Mouse (Mus musculus): ENCODE measurements at regions not wholly inside any gene's neighbourhood (a gene's known extent, or its start where the extent isn't known, plus 50 kb on each side); places are given as distances from the start of the nearest gene placed in this dataset.

- DNase-seq, result no peak
These were observed 323.5 kb downstream of the Etaa1 start for GRCm38 (mm10) chr11:17630172-17630553.

GRCm38 (mm10) chr11:17637158-17637557, 316.5 kb downstream of the Etaa1 start:
- no peak for DNase-seq

- DNase-seq, result no peak
These were observed 313.8 kb downstream of the Etaa1 start for GRCm38 (mm10) chr11:17639922-17640321.

DNA sequence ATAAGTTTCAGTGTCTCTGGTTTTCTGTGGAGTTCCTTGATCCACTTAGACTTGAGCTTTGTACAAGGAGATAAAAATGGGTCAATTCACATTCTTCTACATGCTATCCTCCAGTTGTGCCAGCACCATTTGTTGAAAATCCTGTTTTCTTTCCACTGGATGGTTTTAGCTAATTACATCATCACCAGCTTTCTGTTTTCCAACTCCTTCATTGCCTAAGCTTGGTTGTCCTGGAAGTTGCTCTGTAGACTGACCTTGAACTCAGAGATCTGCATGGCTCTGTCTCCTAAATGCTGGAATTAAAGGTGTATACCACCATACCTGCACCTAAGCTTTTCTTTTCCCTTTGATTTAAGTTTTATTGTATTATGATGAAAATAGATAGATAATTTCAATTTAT, 306.2 kb downstream of the Etaa1 start:
- DNase-seq, result no peak

GRCm38 (mm10) chr11:17651389-17652156, 302.1 kb downstream of the Etaa1 start:
- DNase-seq, result no peak

DNA sequence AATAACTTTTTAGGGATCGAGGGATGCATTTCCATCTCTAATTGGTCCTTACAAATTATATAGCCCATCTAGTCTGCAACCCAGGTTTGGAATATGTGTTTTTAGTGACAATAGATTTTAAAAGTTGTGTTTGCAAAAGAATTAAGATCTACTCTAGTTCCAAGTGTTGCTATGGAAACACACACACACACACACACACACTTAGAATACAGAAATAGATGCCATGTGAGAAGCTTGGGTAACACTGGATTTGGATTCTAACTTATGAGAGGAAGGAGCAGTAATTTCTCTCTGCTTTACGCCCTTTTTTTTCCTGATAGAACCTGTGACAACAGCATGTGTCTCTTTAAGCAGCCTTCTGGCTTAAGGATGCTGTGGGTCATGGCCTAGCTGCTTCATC, 297.8 kb downstream of the Etaa1 start:
- no peak for DNase-seq

DNA sequence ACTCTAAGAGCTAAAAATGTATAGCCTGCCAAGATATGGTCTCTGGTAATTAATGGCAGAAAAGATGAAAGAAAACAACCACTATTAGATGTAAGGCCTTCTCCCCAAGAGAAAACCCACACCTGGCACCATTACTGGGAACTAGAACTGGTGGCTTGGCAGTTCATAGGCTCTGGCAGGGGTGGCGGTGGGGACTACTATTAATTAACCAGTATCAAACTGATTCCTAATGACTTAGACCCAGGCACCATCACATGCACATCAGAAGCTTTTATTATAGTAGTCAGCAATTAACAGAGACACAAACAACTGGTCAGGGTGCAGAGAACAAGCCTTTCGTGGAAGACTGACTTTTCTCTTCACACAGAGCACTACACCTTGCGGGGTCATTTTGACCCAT, 296.0 kb downstream of the Etaa1 start:
- no peak for DNase-seq

GRCm38 (mm10) chr11:17658289-17658688, 295.4 kb downstream of the Etaa1 start:
- DNase-seq, result no peak

DNA sequence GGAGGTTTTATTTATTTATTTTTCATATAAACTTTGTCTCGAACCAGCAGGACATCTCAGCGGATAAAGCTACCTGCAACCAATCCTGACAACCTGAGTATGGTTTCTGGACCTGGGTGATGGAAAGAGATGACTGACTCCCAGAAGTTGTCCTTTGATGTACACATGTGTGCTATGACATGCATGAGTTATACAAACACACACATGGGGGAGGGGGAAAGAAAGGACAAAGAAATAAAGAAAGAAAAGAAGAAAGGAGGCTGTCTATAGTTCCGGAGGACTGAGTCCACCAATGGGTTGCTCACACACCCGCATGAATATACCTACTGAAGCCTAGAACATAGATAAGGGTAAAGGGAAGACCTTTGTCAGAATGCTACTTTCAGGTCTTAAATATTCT, 295.0 kb downstream of the Etaa1 start:
- no peak for DNase-seq

DNA sequence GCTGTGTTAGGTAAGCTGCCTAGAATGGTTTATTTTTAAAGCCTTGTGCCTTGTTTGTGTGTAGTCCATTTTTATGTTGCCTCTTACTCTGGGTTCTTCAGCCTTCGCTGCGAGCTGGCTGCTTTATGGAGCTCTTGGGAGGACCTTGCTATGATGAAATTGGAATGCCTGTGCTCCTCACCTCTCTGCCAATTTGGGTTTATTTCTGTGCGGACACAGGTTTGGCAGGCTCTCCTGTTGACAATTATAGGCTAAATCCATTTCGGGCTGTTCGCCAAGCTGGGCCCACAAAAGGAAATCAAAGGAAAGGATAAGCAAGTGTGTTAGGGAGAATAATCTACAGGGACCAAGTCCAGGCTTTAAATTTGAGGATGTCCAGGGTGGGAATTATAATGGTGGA, 289.8 kb downstream of the Etaa1 start:
- DNase-seq, result peak; percentile 73

GRCm38 (mm10) chr11:17665624-17666552, 287.8 kb downstream of the Etaa1 start:
- no peak for DNase-seq

DNA sequence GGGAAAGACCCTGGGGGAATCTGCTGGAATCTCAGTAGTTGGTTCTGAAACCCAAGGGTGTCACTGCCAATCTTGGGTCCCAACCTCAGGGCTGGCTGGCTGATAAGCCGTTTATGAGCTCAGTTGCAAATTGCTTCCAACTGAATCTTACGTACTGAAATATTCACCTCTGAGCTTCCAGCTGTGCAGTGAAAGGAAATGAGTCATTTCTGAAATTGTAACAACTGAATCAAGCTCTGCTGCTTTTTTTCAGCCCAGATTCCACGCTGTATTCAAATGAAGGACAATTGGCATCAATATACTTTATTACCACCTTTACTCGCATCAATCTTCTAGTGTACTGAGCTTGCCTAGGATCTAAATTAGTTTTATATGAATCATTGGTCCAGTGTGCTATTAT, 272.7 kb downstream of the Etaa1 start:
- no peak for DNase-seq

GRCm38 (mm10) chr11:17685711-17686113, 268.0 kb downstream of the Etaa1 start:
- DNase-seq, result peak; percentile 72

DNA sequence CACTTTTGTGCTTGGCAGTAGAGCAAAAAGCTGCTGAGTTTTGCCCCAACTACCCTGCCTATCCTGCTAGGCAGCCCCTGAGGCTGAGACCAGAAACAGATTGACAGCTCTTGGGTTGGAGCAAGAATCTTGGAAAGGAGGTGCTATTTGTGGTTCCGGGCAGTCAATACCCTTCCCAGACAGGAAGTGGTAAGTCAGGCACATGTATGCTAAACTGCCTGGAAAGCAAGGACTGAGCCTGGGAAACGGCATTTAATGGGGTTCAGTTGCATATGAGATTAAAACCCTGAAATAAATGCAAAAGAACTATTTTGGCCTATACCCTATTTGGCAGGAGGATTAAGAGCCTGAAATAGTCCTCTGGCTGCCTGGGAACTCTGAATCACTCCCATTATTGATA, 266.9 kb downstream of the Etaa1 start:
- DNase-seq, result peak; percentile 8

GRCm38 (mm10) chr11:17694145-17694544, 259.5 kb downstream of the Etaa1 start:
- no peak for DNase-seq

DNA sequence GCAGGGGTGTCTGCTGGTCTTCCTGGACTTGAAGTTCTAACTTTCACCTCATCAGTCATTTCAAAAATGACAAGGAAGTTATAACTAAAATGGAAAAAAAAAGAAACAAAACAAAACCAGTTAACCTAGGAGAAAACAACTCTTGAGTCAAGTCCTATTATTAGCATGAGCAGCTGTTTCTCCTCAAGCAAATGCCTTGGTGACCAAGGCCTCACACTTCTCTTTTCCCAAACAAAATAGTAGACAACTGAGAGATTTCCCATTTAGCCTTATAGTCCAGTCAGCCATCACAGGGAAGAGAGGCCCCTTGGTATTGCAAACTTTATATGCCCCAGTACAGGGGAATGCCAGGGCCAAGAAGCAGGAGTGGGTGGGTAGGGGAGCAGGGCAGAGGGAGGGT, 244.9 kb downstream of the Etaa1 start:
- no peak for DNase-seq

DNA sequence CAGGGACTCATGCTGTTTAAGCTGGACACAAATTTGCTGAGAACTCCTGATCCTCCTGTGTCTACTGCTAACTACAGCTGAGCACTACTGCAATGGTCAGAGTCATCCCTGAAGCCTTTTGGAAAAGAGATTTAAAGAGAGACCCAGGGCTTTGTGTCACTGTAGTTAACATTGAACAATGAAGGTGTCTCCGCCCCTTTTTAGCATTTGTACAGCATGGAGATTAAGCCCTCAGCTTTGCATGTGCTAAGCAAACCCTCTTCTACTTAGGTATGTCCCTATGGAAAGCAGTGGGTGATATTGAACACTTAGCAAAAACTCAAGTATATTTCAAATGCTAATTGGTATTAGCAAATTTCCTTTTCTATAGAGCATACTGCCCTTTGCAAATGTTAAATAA, 231.6 kb downstream of the Etaa1 start:
- DNase-seq, result no peak

- peak; percentile 25 for DNase-seq
These were observed 226.2 kb downstream of the Etaa1 start for GRCm38 (mm10) chr11:17727258-17728034.

- DNase-seq, result no peak
These were observed 220.6 kb downstream of the Etaa1 start for GRCm38 (mm10) chr11:17733075-17733474.

GRCm38 (mm10) chr11:17734519-17734918, 219.2 kb downstream of the Etaa1 start:
- DNase-seq, result no peak

- DNase-seq, result no peak
These were observed 214.8 kb downstream of the Etaa1 start for GRCm38 (mm10) chr11:17738879-17739278.

GRCm38 (mm10) chr11:17743821-17744220, 209.9 kb downstream of the Etaa1 start:
- DNase-seq, result no peak

GRCm38 (mm10) chr11:17750345-17750744, 203.3 kb downstream of the Etaa1 start:
- no peak for DNase-seq
